Mouse (Mus musculus) hindbrain, embryonic 12.5 days (tissue): ENCODE measurements at regions not wholly inside any gene's neighbourhood (a gene's known extent, or its start where the extent isn't known, plus 50 kb on each side); places are given as distances from the start of the nearest gene placed in this dataset.
A peak's percentile ranks its signal among the peaks of the same experiment; 100 is the strongest.
"Not testable (repeated sequence)": the region's sequence is repeated elsewhere in the genome, so short reads cannot be mapped to it uniquely, and the experiment has no call there.

Experiments
- ATAC-seq: fragments of 200-750 bp; cut with Nextera tagmentation; 2 replicates; pipeline ENCODE4 v1.8.0; 2017; ENCODE audit warnings: moderate TSS enrichment; ENCODE audit not compliant: low FRiP score
- H3K27ac ChIP-seq: fragments of 300-500 bp; sonication (generic); 2 replicates; pipeline ENCODE4 v1.5.1; 2016; ENCODE audit warnings: mild to moderate bottlenecking
- H3K27me3 ChIP-seq: fragments of 300-500 bp; sonication (generic); 2 replicates; pipeline ENCODE4 v1.6.1; 2016; ENCODE audit warnings: mild to moderate bottlenecking
- H3K36me3 ChIP-seq: fragments of 300-500 bp; sonication (generic); 2 replicates; pipeline ENCODE4 v1.6.1; 2016; ENCODE audit warnings: mild to moderate bottlenecking
- H3K4me1 ChIP-seq: fragments of 300-500 bp; sonication (generic); 2 replicates; pipeline ENCODE4 v1.6.1; 2016
- H3K4me2 ChIP-seq: fragments of 300-500 bp; sonication (generic); replicated peaks from 2 replicates; pipeline ENCODE4 v1.6.1; 2016; ENCODE audit warnings: mild to moderate bottlenecking
- H3K4me3 ChIP-seq: fragments of 300-500 bp; sonication (generic); 2 replicates; pipeline ENCODE4 v1.5.1; 2016; ENCODE audit warnings: mild to moderate bottlenecking
- H3K9ac ChIP-seq: fragments of 300-500 bp; sonication (generic); 2 replicates; pipeline ENCODE4 v1.6.1; 2016; ENCODE audit warnings: mild to moderate bottlenecking, moderate library complexity
- H3K9me3 ChIP-seq: fragments of 300-500 bp; sonication (generic); replicated peaks from 2 replicates; pipeline ENCODE4 v1.6.1; 2016; ENCODE audit warnings: mild to moderate bottlenecking
- WGBS: fragments of 180-500 bp; shearing (Covaris S2); methylation state at CpG from one replicate; pipeline ENCODE4 v1.1.7; 2016; 5-methylcytosine and 5-hydroxymethylcytosine counted together

DNA sequence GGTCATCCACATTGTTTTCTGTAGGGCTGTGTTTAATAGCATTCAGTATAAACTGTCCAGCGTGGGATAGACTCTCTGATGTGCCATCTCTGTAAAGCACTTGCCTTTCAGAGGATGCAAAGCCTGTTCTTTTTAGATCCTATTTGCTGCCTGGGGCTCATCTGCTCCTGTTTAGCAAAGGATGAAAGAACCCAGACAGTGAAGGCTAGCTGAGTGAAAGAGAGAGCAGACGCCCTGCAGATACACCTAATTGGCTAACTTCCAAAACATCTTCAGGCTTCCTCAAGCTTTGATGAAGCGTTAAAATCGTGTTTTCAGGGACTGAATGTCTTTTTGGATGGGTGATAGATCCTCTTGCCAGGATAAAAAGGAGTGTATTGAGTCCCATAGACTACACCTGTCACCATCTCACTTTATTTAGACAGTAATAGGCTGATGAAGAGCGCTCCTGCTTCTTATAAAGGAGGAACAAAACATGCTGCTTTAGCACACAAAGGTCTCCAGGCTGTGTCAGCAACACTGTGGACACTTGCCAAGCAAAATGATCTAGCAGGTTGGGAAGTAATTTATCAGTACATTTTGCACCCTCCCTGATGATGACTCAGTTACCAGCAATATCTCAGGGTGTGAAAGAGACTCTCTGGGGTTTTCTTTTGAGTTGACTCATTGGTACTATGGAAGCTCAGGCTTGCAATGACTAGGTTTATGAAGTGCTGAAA, 4717.3 kb downstream of the 9330182O14Rik start:
- H3K4me3 ChIP-seq, result no peak overlapping the region
- no peak overlapping the region for H3K9ac ChIP-seq
- peak; percentile 73 for ATAC-seq
- H3K27me3 ChIP-seq, result no peaks in the 10 kb centered on the region
- H3K4me2 ChIP-seq, result no peak overlapping the region
- peaks cover 4% of the 10 kb centered on the region; the same call in 1 of the 2 replicates for H3K4me1 ChIP-seq
- H3K9me3 ChIP-seq, result no peaks in the 10 kb centered on the region
- no peak overlapping the region for H3K27ac ChIP-seq
- H3K36me3 ChIP-seq, result no peaks in the 10 kb centered on the region
- WGBS, result 23% methylated on average over 5 of the region's 5 CpGs

DNA sequence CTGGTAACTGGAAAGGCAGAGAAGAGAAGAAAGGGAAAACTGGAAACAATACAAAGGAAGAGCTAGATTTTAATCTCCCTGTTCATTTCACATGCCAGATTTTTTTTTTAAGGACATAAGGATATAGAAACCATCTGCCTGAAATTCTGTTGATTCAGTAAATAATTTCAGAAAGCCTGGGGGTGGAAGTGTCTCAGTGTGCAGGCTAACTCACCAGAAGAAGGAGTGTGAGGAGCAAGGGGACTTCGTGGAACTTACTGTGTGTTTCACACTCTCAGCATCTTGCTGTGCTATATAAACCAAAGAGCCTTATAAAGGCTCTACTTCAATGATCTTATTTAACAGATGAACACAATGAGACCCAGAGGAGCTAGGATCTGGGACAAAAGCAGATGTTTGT, 4722.9 kb downstream of the 9330182O14Rik start:
- H3K4me1 ChIP-seq, result no peaks in the 10 kb centered on the region
- 52% methylated on average over 1 of the region's 1 CpGs for WGBS
- ATAC-seq, result no peak

DNA sequence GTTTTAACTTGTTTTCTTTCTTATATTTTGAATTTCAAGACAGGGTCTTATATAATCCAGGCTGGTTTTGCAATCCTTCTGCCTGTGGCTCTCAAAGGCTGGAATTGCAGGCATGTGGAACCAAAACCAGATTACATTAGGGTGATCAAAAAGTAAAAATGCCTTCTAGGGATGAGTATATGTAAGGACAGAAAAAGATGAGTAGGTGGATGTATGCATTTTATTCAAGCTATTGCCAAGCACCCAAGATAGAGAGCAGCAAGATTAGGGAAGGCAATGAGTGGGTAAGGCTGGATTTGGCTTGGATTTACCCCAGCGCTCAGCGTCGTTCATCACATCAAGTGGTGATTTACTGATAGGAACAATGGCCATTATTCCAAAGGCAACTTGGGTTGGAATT, 4725.2 kb downstream of the 9330182O14Rik start:
- no peak for ATAC-seq
- WGBS, result 86% methylated on average over 3 of the region's 3 CpGs
- H3K4me3 ChIP-seq, result no peak overlapping the region
- no peak overlapping the region for H3K9ac ChIP-seq
- no peaks in the 10 kb centered on the region for H3K4me1 ChIP-seq
- H3K9me3 ChIP-seq, result no peaks in the 10 kb centered on the region
- H3K4me2 ChIP-seq, result no peak overlapping the region
- H3K36me3 ChIP-seq, result no peaks in the 10 kb centered on the region
- H3K27ac ChIP-seq, result no peak overlapping the region
- no peaks in the 10 kb centered on the region for H3K27me3 ChIP-seq

More for the DNA sequence above, 4722.9 kb downstream of the 9330182O14Rik start:
- no peak overlapping the region for H3K4me2 ChIP-seq
- no peaks in the 10 kb centered on the region for H3K36me3 ChIP-seq
- no peak overlapping the region for H3K9ac ChIP-seq
- H3K27ac ChIP-seq, result no peak overlapping the region
- no peaks in the 10 kb centered on the region for H3K27me3 ChIP-seq
- no peaks in the 10 kb centered on the region for H3K9me3 ChIP-seq
- H3K4me3 ChIP-seq, result no peak overlapping the region

DNA sequence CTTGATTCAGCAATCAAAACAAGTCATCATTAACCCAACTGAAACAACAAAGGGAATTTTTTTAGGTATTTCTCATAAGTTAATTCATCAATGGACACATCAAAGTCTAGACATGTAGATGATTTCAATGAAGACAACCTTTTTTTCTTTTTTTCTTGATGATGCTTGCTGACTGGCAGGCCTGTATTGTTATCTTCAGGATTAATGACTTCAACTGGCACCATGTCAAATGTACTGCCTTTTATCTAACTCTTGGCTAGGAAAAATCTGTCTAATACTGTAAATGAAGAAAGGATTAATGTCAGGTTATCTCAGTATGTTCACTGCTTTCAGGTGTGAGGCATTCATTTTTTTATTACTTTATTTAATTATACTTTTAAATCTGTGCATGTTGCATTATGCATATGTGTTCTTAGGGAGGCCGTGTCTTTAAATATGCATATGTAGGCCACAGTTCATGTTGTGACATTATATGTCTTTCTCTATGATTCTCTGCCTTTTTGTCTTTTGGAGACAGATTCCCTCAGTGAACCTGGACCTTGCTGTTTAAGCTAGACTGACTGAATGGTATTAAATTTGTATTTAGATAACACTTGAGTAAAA, 4726.1 kb downstream of the 9330182O14Rik start:
- no peak overlapping the region for H3K9ac ChIP-seq
- no peaks in the 10 kb centered on the region for H3K9me3 ChIP-seq
- H3K36me3 ChIP-seq, result no peaks in the 10 kb centered on the region
- 75% methylated on average over 1 of the region's 1 CpGs for WGBS
- H3K4me3 ChIP-seq, result no peak overlapping the region
- no peak overlapping the region for H3K27ac ChIP-seq
- no peak for ATAC-seq
- no peaks in the 10 kb centered on the region for H3K4me1 ChIP-seq
- no peaks in the 10 kb centered on the region for H3K27me3 ChIP-seq
- H3K4me2 ChIP-seq, result no peak overlapping the region

DNA sequence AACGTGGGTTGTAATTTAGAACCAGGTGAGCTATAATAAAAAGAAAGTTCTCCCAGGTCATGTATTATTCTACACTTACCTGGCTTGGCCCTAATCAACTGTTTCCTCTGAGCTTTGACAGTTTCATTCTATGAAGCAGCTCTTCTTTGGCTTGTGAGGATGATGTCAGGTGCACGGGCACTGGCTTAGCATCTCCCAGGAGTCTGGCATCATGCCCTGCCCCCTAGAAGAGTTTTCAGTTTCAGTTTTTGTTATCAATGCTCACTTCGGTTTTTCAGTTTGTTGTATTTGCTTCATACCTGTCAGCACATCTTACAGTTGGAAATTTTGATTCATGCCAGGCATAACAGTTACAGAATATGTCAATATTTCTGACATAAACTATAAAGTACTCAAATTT, 4734.4 kb downstream of the 9330182O14Rik start:
- Histone ChIP-seq H3K36me3 (no peaks in the 10 kb centered on the region), H3K4me2 (no peak overlapping the region), H3K4me1 (no peaks in the 10 kb centered on the region), H3K27ac (no peak overlapping the region), H3K27me3 (no peaks in the 10 kb centered on the region), H3K4me3 (no peak overlapping the region), H3K9ac (no peak overlapping the region), H3K9me3 (no peaks in the 10 kb centered on the region)
- 85% methylated on average over 3 of the region's 3 CpGs for WGBS
- ATAC-seq, result no peak

DNA sequence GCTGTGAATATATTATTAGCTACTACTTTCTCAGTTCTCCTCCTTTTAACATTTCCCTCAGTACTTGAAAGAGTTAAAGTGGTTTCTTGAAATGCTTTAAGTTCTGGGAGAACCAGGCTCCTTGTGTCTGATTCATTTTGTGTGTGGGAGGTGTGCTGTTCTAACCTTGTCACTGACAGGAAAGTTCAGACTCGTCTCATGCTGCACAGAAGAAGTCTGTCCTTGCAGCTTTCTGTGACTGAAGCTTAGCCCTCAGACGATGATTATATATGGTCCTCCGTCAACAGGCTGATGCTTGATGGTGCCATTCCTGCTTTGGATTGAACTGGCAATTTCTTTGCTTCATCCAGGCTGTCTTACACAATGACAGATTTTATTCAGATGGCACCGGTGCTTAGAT, 4734.9 kb downstream of the 9330182O14Rik start:
- H3K36me3 ChIP-seq, result no peaks in the 10 kb centered on the region
- no peak overlapping the region for H3K27ac ChIP-seq
- no peaks in the 10 kb centered on the region for H3K9me3 ChIP-seq
- no peaks in the 10 kb centered on the region for H3K27me3 ChIP-seq
- H3K4me1 ChIP-seq, result no peaks in the 10 kb centered on the region
- ATAC-seq, result no peak
- H3K9ac ChIP-seq, result no peak overlapping the region
- H3K4me2 ChIP-seq, result no peak overlapping the region
- 70% methylated on average over 4 of the region's 4 CpGs for WGBS
- no peak overlapping the region for H3K4me3 ChIP-seq

DNA sequence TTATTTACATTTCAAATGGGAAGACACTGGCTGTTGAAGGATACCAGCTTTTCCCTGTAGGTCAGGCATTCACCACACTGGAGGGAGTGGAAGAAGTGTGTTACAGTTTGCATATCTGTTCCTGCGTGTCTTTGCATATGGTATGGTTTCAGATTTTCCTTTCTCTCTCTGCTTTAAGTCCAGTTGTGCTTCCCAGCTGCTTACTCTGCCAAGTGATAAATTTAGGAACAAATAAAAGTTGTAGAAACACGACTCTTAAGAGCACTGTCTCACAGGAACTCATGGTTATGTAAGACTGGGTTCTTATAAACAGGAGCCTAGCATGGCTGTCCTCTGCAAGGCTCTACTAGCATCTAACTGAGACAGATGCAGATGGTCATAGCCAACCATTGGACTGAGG, 4735.5 kb downstream of the 9330182O14Rik start:
- 85% methylated on average over 2 of the region's 2 CpGs for WGBS
- Histone ChIP-seq H3K4me3 (no peak overlapping the region), H3K4me2 (no peak overlapping the region)

DNA sequence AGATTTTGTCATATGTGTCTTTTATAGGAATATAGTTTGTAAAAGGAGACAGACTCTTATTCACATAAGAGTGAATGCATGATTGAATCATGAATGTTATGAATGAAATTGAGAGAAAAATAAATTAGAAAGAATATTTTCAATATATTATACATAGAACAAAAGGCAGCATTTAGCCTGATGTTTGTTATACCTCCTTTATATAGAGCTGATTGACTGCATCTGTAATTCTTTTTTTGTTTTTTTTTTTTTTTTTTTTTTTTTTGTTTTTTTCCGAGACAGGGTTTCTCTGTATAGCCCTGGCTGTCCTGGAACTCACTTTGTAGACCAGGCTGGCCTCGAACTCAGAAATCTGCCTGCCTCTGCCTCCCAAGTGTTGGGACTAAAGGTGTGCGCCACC, 4736.8 kb downstream of the 9330182O14Rik start:
- H3K27me3 ChIP-seq, H3K27ac ChIP-seq, H3K4me3 ChIP-seq, H3K36me3 ChIP-seq, H3K9me3 ChIP-seq, H3K4me1 ChIP-seq, H3K4me2 ChIP-seq, H3K9ac ChIP-seq, ATAC-seq: not testable (repeated sequence)
- 90% methylated on average over 2 of the region's 3 CpGs for WGBS

More for the DNA sequence above, 4735.5 kb downstream of the 9330182O14Rik start:
- no peaks in the 10 kb centered on the region for H3K27me3 ChIP-seq
- no peak overlapping the region for H3K9ac ChIP-seq
- no peaks in the 10 kb centered on the region for H3K9me3 ChIP-seq
- ATAC-seq, result no peak
- no peaks in the 10 kb centered on the region for H3K36me3 ChIP-seq
- no peak overlapping the region for H3K27ac ChIP-seq
- no peaks in the 10 kb centered on the region for H3K4me1 ChIP-seq

DNA sequence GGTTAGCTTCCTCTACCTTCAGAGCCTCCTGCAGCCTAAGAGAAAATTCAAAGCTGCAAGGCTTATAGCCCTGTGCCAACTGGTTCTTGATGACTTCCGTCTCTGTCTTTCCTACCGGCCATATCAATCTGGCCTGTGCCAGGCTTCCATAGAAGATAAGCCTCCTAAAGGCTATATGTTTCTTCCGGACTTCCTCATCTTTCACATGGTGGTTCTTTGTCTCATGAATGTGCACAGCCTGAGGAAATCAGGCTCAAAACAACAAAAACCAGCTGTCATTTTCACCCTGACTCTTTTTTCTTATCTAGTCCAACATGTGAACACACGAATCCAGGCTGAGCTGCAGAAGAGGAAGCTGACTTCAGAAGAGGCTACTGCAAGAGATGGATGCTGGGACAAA, 4748.1 kb downstream of the 9330182O14Rik start:
- Histone ChIP-seq H3K27ac (no peak overlapping the region), H3K27me3 (no peaks in the 10 kb centered on the region), H3K9ac (no peak overlapping the region), H3K4me1 (no peaks in the 10 kb centered on the region), H3K4me3 (no peak overlapping the region), H3K9me3 (no peaks in the 10 kb centered on the region), H3K36me3 (no peaks in the 10 kb centered on the region), H3K4me2 (no peak overlapping the region)
- 88% methylated on average over 4 of the region's 4 CpGs for WGBS
- no peak for ATAC-seq

DNA sequence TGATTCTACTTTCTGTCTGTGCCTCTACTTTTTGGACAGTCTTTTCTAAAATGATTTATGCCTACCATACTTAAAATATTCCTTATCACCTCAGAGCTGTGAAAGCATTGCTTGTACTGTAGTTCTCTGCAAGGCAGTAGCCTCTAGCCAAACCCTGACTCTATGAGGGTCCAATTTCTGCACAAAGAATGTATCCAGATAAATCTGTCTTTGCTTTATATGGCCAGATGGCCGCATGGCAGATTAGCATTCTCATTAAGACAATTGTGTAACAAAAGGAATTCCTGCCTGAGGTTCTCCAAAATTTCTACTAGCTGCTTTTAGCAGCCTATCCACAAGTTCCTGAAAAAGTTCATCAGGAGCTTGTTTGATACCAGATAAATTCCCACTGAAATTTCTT, 4757.4 kb downstream of the 9330182O14Rik start:
- Histone ChIP-seq H3K4me2 (no peak overlapping the region), H3K27me3 (no peaks in the 10 kb centered on the region), H3K9me3 (no peaks in the 10 kb centered on the region), H3K9ac (no peak overlapping the region), H3K4me1 (no peaks in the 10 kb centered on the region), H3K4me3 (no peak overlapping the region), H3K27ac (no peak overlapping the region), H3K36me3 (no peaks in the 10 kb centered on the region)
- no peak for ATAC-seq
- 65% methylated on average over 1 of the region's 1 CpGs for WGBS

DNA sequence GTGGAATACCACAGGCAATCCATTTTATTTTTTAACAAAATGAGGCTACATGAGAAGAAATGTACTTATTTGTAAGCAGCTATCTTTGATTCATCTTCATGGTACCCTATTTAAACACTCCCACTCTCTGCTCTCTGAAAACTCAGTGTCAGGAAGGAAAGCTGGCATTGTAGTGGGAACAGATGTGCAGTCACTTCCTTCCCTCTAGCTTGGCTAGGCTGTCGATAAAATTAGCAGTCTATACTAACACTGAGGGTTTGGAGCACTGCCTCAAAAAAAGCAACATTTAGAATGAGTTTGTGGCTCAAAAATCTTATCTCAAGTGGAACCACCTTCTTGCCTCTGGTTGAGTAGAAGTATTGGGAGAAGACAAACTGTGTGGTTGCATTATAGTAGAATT, 4762.1 kb downstream of the 9330182O14Rik start:
- H3K9ac ChIP-seq, result no peak overlapping the region
- H3K36me3 ChIP-seq, result no peaks in the 10 kb centered on the region
- 63% methylated on average over 1 of the region's 1 CpGs for WGBS
- no peaks in the 10 kb centered on the region for H3K9me3 ChIP-seq
- no peak overlapping the region for H3K4me2 ChIP-seq
- no peaks in the 10 kb centered on the region for H3K27me3 ChIP-seq
- no peaks in the 10 kb centered on the region for H3K4me1 ChIP-seq
- ATAC-seq, result no peak
- no peak overlapping the region for H3K4me3 ChIP-seq
- H3K27ac ChIP-seq, result no peak overlapping the region

DNA sequence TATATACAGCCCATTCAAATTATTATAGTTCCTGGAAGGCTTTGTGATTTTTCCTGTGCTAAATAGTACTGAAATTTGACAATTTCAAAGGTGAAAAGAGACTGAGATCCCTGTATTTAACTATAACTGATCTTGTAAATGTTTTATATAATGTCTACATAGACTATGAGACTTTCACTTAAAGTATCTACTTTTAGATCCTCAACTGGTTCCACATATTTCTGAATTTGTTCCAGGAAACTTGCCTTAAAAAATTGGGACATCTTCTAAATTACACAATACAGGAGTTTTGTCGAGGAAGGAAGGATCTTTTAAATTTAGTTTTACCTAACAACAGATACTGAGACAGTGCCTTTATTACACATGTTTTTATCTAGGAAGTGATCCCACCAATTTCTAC, 4763.4 kb downstream of the 9330182O14Rik start:
- Histone ChIP-seq H3K27ac (no peak overlapping the region), H3K4me3 (no peak overlapping the region), H3K36me3 (no peaks in the 10 kb centered on the region), H3K9ac (no peak overlapping the region), H3K9me3 (no peaks in the 10 kb centered on the region), H3K27me3 (no peaks in the 10 kb centered on the region), H3K4me1 (no peaks in the 10 kb centered on the region), H3K4me2 (no peak overlapping the region)
- WGBS, result 80% methylated on average over 1 of the region's 1 CpGs
- ATAC-seq, result no peak

DNA sequence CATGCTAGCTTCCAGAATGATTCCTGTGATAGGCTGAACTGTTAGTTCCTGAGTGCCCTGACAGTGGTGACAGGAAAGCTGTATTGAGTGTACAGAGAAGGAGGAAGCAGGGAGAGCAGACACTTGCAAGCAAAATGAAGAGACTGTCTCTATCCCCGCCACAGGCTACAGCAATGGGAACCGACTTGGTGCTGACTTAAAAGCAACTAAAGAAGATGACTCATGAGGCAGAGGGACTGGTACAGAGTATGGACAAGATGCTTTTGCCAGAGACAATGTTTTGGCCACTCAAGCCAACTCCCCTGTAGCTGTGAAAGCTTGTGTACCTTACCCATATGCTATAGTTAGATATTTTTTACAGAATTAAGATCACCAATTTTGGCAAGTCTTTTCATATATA, 4773.0 kb downstream of the 9330182O14Rik start:
- Histone ChIP-seq H3K9ac (no peak overlapping the region), H3K4me3 (no peak overlapping the region), H3K27me3 (no peaks in the 10 kb centered on the region), H3K36me3 (no peaks in the 10 kb centered on the region), H3K4me1 (no peaks in the 10 kb centered on the region), H3K27ac (no peak overlapping the region), H3K9me3 (no peaks in the 10 kb centered on the region), H3K4me2 (no peak overlapping the region)
- WGBS, result 84% methylated on average over 2 of the region's 2 CpGs
- no peak for ATAC-seq
